Mouse (Mus musculus) fat pad, adult 2 months (tissue): ENCODE results near the gene Btbd10.

Experiments used
- DNase-seq: peaks from one replicate; pipeline ENCODE4 v3.0.0-alpha.2; 2011; ENCODE audit warnings: low read depth, low spot score; ENCODE audit errors: extremely low read depth

Gene Btbd10

GRCm38 (mm10) chr7:113295077-113295890 is 73.9 kb downstream of the Btbd10 start:
- DNase-seq = no peak

GRCm38 (mm10) chr7:113294598-113294997 is 74.6 kb downstream of the Btbd10 start:
- no peak for DNase-seq

- DNase-seq = no peak
Measured at GRCm38 (mm10) chr7:113292193-113292592, 77.0 kb downstream of the Btbd10 start.

DNA sequence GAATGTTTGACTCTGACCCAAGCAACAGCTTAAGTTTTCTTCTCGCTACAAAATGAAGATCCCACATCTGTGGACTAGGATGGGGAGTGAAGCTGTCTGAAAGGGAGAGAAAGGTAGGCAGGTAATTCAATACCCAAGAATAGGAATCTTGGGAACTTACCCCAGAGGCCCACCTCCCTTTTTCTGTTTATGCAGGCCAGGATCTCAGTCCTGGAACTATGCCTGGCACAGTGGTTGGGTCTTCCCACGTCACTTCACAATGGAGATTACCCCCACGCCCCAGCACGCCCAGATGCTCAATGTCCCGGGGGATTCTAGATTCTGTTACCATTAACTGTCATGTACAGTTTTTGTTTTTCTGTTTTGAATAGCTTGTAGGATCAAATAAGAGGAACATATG is 77.5 kb downstream of the Btbd10 start:
- no peak for DNase-seq

DNA sequence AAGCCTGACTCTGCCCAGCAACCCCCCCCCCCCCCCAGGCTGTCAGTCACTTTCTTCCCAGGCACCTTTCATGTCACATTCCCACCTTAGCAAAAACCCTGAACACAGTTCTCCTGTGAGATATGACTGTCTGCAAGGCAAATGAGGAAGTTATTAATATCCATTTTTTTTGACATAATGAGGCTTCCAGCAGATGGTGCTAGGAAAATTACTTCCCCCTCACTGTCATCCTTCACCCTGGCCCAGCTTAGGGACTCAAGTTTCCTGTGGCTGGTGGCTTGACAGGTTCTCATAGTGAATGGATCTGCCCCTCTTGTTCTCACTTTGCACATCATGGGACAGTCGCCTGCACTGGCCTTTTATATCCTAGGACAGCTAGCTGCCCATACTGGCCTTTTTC is 80.0 kb downstream of the Btbd10 start:
- DNase-seq = no peak

GRCm38 (mm10) chr7:113285405-113285804 is 83.8 kb downstream of the Btbd10 start:
- no peak for DNase-seq

DNA sequence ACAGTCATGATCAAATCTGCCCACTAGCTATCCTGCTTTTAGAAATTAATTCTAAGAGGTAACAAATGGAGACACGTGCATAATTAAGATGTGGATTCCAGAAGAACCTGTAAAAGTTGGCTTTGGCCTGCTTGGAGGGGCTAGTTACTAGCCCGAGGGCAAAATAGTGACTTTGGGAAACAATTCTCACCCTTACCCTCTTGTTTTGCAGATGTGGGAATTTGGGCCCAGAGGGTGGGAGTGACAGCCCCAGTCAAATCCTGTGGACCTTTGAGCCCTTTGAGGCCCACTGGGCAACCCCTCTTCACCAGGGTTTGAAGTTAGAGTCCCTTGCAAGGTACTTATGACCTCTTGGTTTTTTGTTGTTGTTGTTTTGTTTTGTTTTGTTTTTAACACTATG is 89.9 kb downstream of the Btbd10 start:
- no peak for DNase-seq

GRCm38 (mm10) chr7:113278493-113278892 is 90.7 kb downstream of the Btbd10 start:
- no peak for DNase-seq

- no peak for DNase-seq
Measured at GRCm38 (mm10) chr7:113277245-113277644, 91.9 kb downstream of the Btbd10 start.

DNA sequence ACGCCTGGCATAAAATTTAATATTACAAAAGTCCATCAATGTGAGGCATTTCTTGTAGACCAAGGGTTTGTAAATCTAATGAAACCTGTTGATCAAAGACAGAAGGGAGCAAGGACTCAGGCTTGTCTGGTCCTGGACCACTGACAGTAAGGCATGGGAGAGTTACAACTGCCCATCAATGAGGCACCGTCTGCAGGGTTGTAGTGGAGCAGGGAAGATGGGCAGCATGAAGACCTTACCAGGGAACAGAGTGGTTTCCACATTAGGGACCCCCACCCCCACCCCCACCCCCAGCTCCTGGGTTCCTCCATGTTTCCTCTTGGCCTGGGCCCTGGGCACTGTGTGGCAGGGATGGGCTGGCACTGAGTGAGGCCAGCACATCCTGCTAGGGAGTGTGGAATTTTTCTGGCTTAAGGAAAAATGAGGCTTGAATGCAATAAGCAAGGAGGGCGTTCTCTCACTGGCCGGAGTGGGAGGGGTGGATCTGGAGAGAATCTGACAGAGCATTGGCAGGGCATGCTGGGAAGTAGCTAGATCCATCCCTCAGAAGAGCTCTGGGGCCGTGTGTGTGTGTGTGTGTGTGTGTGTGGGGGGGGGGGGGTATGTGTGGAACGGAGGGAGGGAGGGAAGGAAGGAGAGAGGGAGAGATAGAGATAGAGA is 96.7 kb downstream of the Btbd10 start:
- no peak for DNase-seq

DNA sequence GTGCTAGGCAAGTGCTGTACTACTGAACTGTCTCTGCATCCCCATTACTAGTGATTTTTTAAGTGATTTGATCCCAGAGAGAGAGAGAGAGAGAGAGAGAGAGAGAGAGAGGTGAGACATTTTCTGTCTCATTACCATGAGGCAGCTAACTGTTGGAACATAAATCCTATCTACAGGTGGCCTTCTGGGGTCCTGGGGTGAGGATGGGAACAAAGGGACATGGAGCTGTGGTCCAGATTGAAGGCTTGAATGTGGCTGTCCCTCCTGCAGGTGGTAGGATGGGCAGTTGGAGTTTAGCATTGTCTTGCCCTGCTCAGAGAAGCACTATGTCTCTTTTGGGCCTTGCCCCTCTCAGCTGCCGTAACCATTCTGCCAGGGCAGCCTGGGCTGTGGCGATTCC is 98.2 kb downstream of the Btbd10 start:
- no peak for DNase-seq

DNA sequence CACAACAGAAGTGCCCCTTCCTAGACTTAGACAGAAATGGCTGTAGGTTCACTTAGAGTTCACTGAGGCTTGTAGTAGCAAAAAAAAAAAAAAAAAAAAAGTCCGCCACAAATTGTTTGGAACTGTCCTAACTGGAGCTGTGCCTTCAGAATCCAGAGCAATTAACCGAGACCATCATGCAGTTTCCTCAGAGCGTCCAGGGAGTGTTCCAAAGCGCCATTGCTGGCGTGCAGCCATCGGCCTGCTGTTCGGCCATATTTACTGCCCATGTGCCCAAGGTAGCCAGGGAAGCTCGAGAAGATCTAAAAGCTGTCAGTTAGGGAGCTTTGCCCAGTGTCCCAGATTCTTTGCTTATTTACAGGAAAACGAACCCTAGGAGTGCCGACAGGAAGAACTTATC is 98.6 kb downstream of the Btbd10 start:
- DNase-seq = no peak

- no peak for DNase-seq
Measured at GRCm38 (mm10) chr7:113269921-113270320, 99.3 kb downstream of the Btbd10 start.

GRCm38 (mm10) chr7:113269081-113269480 is 100.1 kb downstream of the Btbd10 start:
- DNase-seq = no peak

- no peak for DNase-seq
Measured at GRCm38 (mm10) chr7:113268287-113268686, 100.9 kb downstream of the Btbd10 start.
